Mouse (Mus musculus) hematopoietic stem cell, adult 5-6 weeks (primary cell): ENCODE results near the gene Ddx20. TPM values are rescaled to one million over a fixed set of nuclear protein-coding genes. Genes with fewer than 3 reads are reported as not detected.

ENCODE experiments used
- ATAC-seq, 2 experiments: fragments of 125-278 bp in 1 of 2; replicated peaks in 1 of 2; 2 replicates each; pipeline ENCODE4 v1.8.0; 2016 to 2017; ENCODE audit warnings: inconsistent platforms in 2 of 2, mild to moderate bottlenecking in 2 of 2, moderate number of reproducible peaks in 2 of 2, low read depth in 1 of 2, moderate TSS enrichment in 1 of 2; ENCODE audit not compliant: low FRiP score in 2 of 2, poor library complexity in 2 of 2, severe bottlenecking in 2 of 2, insufficient read depth in 1 of 2, low TSS enrichment in 1 of 2
- total RNA-seq: library from RNA; stranded (forward); fragments of 172-1452, 232-1000 nt; gene quantifications from 2 replicates; pipeline ENCODE4 v1.2.3, GENCODE M21; 2017

Ddx20 gene
- total RNA-seq, 1 experiment from 2014 or later = 51.4 TPM

- ATAC-seq = no peak
Observed at GRCm38 (mm10) chr3:105686394-105687323, 715 bp downstream of the Ddx20 start.

DNA sequence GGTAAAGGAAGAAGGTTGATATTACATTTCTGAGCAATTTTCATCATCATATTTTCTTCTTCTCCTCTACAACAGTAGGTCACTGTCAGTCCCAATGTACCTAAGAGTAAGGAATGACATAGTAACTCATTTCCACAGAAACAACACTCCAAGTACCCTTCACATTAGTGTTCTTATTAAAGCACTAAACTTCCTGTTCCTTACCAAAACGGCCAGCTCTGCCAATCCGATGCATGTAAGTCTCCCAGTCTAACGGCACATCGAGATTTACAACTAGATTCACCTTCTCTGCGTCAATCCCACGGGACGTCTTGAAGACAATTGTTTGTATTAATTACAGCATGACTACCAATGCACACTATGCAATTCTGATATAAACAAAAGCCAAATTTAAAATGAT, 7.0 kb downstream of the Ddx20 start:
- ATAC-seq = no peak

DNA sequence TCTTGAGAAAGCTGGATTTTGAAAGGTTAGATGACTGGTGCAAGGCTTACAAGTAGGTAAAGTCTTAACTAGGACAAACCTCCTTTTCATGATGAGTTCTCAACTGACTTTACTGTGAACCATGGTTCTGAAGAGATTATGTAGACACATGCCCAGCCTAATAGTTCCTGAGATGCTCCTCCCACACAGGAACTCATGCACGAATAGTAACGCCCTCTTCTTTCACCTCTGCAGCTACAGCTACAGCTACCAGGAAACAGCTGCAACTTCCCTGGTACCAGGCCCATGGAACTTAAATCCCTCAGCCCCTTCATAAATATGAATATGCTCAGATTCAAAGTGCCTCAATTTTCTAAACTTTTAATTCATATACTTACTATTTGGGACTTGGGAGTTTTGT, 11.4 kb downstream of the Ddx20 start:
- ATAC-seq = peak; percentile 46 to 75; a peak in 2 of 4 replicates

GRCm38 (mm10) chr3:105674595-105675218, 12.7 kb downstream of the Ddx20 start:
- ATAC-seq = peak; percentile 90 to 91

DNA sequence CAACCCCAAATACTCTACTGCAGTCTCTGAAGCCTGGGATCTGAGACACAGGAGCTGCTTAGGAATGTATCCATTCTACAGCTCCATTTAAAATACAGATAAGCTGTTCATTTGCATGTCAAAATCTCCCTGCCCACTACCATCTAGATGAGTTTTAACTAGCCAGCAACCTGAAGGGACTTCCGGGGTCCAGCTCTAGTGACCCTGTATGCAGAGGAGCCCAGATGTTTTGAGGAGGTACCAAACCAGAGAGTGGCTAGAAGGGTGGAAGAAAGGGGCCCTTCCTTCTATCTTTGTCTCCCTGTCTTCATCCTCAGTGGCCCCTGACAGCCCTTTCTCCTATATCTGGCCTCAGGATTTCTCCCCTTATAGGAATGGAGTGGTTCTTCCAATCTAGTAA, 16.6 kb downstream of the Ddx20 start:
- ATAC-seq = no peak

GRCm38 (mm10) chr3:105669776-105670175, 17.6 kb downstream of the Ddx20 start:
- ATAC-seq = no peak

- ATAC-seq = no peak
Observed at GRCm38 (mm10) chr3:105668161-105668560, 19.2 kb downstream of the Ddx20 start.

- no peak for ATAC-seq
Observed at GRCm38 (mm10) chr3:105666996-105667523, 20.3 kb downstream of the Ddx20 start.

- ATAC-seq = no peak
Observed at GRCm38 (mm10) chr3:105665105-105665765, 22.1 kb downstream of the Ddx20 start.

DNA sequence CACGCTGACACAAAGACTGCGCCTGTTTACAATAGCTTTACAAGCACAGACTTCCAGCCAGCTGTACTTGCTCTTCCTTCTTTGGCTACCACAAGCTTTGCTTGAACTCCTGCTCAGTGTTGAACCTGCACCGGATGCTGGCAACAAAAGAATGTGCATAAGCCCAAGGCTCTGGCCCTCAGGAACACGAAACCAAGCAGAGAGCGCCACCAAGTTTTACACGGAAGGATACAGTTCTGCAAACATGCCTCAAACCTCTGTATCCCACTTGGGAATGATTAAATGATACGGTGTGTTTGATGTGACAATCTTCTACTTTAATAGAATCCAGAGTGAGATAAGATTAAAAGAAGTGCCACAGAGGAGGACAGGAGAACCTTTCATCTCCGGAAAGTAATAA, 24.3 kb downstream of the Ddx20 start:
- ATAC-seq = no peak

- no peak for ATAC-seq
Observed at GRCm38 (mm10) chr3:105660530-105660929, 26.8 kb downstream of the Ddx20 start.

- no peak for ATAC-seq
Observed at GRCm38 (mm10) chr3:105655031-105655585, 32.3 kb downstream of the Ddx20 start.

DNA sequence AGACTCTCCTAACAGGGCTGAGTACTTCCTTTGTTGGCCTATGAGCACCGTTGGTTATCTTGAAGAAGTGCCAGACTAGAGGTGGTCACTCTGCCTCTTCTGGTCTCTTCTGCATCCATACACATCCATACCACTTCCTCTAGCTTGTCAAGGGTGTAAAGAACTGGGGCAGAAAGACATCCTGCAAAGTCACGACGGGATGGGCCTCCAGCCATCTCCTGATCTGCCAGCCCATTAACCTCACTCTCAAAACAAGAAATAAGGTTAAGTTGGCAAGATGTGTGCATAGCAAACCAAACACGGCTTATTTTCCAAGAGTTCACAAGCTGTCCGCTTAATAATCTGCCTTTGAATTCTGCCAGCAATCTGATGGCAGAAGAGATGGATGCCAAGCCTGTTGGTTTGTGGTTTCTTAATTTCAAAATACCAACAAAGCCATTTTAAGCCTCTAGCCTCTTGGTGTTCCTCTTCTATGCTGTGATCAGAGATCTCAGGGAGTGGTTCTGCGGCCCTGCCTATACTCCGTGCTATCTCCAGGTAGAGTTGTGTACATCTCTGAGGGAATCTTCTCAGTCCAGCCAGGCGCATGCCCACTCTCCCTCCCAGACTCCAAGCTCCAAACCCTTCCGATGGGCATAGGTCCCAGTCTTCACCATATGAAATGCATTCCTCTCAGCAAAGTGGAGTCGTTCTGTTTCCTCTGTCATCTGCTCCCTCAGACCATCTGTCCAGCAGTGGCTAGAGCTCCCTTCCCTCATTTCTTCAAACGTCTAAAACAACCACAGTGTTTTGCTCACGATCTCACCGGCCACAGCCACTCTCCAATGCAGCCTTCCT, 33.6 kb downstream of the Ddx20 start:
- ATAC-seq = peak; percentile 51 to 72; a peak in 3 of 4 replicates

GRCm38 (mm10) chr3:105648889-105649567, 38.3 kb downstream of the Ddx20 start:
- no peak for ATAC-seq

DNA sequence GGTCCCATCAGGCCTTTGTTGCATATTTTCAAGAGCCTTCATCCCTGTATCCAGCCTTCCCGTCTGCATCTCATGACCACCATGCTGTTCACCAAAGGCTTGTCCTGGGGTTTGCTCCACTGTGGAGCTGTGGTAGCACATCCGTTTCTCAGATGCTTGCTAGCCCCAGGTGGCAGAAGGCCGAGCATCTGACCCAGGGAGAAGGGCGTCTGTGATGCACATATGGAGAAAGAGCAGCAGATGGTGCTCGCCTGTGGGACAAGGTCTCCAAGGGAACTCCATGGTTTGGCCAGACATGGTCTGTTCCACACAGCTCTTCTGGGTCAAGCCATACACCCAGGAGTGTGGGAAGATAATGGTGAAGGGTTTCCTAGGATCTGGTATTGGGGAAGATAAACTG, 43.8 kb downstream of the Ddx20 start:
- ATAC-seq = no peak

DNA sequence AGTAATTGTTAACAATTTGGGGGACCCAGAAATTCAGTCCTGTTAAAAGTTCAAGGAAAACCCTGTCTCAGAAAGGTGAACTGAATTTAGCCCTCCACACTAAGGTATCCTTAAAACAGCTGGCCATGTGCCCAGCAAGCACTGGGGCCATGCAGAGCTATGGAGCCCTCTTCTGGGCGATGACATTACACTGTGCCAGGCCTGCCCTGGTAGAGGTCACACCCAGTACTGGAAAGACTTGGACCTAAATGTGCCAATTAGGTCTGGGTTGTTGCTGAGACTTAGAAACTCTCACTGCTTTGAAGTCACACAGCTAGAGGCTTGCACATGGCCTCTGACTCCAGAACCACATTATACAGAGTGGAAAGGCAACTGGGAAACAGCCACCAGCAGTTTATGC, 45.2 kb downstream of the Ddx20 start:
- peak in 1 of 2 experiments; percentile 42; a peak in 1 of 4 replicates for ATAC-seq
